Mouse (Mus musculus): ENCODE measurements at regions not wholly inside any gene's neighbourhood (a gene's known extent, or its start where the extent isn't known, plus 50 kb on each side); places are given as distances from the start of the nearest gene placed in this dataset.

- DNase-seq, result no peak
These were observed 322.0 kb upstream of the Zeb2 start for GRCm38 (mm10) chr2:45439146-45439545.

DNA sequence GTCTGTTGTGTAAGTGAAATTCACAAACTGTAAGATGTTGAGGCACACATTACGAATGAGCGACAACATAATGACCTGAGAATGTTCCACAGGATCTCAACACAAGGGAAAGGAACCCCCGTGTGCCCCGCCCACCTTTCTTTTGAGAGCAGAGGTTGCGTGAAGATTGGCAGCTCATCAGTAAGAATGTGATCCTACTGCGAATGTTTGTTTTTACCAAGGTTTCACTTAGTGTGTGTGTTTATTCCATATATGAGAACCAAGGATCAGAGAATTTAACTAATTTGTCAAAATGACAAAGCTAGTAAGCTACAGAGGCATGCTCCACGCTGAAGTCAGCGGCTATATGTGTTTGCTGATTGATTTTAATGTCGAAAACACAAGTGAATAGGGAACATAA is 321.5 kb upstream of the Zeb2 start:
- no peak for DNase-seq

DNA sequence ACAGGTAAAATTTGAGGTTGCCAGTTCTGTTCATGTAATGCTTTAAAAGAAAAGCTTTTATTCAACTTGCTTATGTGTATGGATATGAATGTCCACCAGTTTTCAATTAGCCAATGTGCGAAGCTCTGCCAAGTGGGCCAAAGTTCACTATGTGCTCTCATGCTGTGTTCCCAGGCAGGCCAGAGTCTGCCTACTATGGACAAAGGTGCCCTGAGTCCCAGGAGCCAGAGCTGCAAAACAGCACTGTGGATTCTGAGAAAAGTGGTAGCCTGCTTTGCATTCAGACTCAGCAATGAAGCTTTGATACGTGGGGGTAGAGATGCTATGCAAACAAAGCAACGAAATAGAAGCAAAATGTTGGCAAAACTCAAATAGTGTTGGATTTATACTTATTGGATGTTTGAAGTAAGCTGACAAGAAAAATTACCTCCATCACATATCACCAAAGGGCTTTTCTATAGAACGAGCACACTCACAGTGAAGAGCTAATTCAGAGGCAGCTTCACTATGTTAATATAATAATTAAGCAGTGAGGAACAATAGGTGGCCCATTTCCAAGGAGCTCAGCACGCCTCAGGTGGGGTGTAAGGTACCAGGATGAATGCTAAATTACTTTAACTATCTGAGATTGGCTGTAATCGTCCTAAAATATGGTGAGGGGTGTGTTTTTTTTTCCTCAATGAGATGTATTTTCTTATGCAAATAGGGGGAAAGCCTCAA is 318.2 kb upstream of the Zeb2 start:
- DNase-seq, result peak; percentile 88

DNA sequence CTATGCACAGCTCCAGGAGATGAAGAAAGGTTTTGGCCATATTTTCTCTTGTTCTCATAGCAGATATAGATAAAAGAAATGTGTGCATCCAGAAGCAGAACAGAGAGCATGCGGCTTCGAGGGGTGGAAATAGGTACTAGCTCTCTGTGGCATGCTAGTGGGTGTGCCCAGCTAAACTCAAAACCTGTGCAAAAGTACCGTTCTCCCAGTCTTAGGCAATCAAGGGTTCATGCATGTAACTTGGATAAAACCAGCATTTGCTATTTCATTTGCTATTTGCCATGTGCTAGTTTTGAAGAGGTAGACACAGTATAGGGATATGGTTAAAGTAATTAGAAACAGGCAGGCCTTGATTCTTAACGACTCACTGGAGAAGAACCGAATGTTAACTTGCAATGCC is 317.6 kb upstream of the Zeb2 start:
- DNase-seq, result no peak

- no peak for DNase-seq
These were observed 317.0 kb upstream of the Zeb2 start for GRCm38 (mm10) chr2:45434169-45434568.

GRCm38 (mm10) chr2:45431366-45431765 is 314.2 kb upstream of the Zeb2 start:
- no peak for DNase-seq

DNA sequence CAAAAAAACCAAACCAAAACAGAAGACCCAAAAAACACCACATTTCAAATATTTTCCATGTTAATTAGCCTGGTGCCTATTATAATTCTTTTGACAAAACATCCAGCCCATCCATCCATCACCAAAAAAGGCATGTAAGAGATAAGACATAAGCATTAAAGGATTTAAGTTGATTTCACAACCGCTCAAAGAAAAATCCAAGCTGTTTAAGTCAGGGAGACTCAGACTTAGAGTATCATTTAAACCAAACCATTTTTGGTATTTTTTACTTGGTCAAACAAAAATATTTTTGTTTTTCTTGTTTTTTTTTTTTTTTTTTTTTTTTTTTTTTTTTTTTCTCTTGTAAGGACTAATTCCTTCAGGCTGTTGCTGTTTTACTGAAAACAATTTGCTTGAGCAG is 304.6 kb upstream of the Zeb2 start:
- no peak for DNase-seq

- DNase-seq, result no peak
These were observed 290.9 kb upstream of the Zeb2 start for GRCm38 (mm10) chr2:45408136-45408535.

DNA sequence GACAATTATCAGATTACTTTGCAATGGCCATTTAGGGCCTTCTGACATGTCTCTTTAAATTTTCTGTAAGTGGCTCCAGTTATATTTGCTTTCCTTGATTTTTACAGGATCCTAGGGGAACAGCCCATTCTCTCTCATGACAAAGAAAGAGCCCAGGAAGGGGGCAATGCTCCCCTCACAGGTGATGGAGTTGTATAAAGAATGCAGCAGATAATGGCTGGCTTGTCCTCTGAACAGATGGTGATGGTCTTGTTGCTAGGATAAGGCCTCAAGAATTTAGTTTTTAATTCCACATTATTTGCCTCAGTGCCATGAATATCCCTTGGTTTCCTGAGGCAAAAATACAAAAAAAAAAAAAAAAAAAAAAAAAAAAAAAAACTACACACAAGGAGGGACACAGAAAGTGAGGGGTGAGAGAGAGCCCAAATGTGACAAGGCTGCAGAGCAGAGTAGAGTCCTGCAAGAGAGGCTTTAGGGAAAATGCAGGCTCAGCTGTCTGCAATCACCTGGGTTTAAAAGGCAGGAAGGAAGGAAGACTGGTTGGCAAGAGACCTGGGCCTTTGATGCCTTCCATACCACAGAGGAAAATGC is 272.8 kb upstream of the Zeb2 start:
- no peak for DNase-seq

GRCm38 (mm10) chr2:45371268-45371667 is 254.1 kb upstream of the Zeb2 start:
- DNase-seq, result no peak

GRCm38 (mm10) chr2:45370615-45370968 is 253.4 kb upstream of the Zeb2 start:
- DNase-seq, result no peak

DNA sequence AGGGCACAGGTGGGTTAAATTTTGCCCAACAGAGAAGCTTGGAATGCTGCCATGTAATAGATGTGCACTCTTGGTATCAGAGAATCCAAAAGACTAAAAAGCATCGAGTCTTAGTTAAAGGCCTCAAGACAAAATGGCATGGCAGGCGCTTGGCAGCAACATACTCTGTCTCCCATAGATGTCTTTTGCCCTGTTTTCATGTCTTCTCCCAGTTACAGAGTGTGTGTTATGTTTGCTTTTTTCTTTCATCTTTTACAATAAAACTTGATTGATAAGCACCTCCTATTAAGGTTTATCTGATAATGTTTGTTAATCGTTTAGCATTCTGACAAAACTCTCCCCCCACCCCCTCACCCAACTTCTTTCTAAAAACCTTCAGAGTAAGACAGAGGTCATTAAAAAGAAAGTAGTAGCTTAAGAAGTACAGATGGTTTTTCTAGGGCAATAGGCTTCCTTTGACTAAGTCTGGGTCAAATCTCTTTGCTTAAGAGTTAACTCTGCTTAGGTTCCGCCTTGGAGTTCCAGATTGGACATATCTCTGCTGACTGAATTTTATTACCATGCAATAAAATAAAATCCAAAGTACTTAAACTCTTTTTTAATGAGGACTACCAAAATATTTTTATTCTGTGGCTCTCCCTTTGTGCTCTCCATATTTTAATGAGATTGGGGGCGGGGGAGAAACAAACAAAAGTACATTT is 252.9 kb upstream of the Zeb2 start:
- peak; percentile 44 for DNase-seq

GRCm38 (mm10) chr2:45369432-45369831 is 252.2 kb upstream of the Zeb2 start:
- no peak for DNase-seq

- DNase-seq, result no peak
These were observed 250.4 kb upstream of the Zeb2 start for GRCm38 (mm10) chr2:45367436-45368193.

- DNase-seq, result no peak
These were observed 240.1 kb upstream of the Zeb2 start for GRCm38 (mm10) chr2:45357266-45357665.

DNA sequence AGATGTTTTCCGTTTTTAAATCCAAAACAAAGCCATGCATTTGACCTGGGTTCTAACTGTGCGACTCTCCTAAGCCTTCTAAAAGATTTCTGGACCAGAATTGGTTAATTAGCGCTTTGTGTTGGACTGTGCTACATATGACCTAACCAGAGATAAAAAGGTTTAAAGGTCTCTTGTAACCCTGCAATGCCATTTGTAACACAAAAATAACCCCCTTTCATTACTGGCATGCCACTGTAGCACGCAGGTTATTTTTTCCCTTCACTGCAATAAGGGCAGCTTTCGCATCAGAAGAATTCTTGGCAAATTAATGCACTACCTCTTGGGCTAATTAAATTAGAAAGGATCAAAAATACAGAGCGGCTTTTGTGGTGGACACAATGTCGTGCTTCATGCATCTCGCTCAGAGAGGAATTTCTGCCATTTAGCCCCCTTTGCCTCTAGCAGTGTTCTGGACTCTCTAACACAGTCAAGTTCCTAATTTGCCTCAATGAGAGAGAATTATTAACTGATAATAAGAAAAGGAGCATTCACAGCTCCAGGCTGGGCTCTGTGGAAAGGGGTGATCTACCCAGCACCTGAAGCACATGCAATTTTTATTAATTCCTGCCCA is 239.5 kb upstream of the Zeb2 start:
- no peak for DNase-seq

DNA sequence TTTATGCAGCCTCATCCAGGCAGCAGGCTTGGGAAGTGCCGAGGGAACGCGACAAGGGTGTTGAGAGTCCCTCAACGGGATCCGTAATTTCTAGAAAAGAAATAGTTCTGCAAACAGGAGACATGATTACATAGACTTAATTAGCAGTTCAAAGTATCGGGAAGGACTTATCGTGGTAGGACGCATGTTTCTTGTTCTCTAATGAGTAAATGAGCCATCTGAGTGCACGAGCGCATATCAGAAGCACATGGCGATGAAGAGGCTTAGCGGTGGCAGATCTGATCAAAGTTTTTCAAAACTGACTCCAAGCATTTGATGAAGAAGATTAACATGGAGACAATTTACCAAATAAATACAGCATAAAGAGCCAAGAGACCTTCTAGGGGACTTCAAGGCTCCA is 238.8 kb upstream of the Zeb2 start:
- no peak for DNase-seq

DNA sequence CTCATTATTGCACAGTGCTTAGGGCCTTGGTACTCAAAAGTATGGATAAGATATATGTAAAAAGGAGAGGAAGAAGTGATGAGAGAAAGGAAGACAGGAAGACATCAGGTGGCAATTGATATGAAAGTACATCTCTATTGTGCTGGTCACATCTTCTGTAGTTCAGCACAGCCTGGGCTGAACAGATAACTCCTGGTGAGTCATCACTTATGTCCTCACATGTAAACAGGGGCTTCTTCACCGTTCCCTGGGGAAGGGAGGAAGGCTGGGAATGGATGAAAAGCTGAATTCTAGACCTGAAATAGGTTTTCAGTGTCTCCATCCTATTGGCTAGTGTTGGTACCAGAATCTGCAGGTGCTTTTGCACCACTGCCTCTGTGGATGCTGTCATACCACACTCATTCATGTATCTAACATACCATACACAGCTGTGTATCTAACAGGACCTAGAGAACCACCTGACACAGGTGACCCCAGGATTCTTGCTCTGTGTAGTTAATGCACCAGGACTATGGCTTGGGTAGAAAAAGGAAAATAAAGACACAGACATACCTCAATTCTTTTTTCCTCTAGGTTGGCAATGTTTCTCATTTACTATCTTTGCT is 234.4 kb upstream of the Zeb2 start:
- no peak for DNase-seq

- no peak for DNase-seq
These were observed 229.2 kb upstream of the Zeb2 start for GRCm38 (mm10) chr2:45346358-45346757.

DNA sequence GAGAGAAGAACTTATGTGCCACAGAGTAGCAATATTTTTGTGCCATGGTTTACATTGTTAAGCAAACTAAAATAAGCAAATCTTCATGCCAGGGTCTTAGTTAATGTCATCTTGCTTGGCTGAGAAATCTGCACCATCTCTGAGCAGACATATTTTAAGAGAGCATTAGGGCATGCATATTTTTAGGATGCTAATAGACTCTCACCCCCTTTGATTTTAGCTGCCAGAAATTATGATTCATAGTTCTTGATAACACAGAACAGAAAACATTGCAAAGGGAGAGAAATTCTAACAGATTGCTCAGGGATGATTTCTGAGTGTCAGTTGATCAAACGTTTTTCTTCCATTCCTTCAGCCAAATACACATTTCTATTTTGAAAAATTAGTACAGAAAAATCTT is 222.7 kb upstream of the Zeb2 start:
- no peak for DNase-seq

DNA sequence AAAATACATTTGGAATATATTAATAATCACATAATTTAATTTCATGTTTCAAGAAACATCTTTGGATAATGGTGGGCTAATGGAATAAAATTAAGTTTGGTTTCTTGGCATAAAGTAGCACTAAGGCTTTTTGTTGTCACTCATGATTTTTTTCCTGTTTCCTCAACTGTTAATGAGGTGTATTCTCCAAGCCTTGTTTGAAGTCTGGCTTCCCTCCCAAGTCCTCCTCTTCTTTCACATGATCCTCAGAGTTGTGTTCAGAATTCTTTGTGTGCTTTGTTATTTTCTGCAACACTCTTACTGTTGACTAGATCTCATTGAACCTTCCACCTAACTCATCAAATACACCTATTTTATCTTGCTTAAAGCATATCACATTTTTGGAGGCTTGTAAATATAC is 221.6 kb upstream of the Zeb2 start:
- no peak for DNase-seq

DNA sequence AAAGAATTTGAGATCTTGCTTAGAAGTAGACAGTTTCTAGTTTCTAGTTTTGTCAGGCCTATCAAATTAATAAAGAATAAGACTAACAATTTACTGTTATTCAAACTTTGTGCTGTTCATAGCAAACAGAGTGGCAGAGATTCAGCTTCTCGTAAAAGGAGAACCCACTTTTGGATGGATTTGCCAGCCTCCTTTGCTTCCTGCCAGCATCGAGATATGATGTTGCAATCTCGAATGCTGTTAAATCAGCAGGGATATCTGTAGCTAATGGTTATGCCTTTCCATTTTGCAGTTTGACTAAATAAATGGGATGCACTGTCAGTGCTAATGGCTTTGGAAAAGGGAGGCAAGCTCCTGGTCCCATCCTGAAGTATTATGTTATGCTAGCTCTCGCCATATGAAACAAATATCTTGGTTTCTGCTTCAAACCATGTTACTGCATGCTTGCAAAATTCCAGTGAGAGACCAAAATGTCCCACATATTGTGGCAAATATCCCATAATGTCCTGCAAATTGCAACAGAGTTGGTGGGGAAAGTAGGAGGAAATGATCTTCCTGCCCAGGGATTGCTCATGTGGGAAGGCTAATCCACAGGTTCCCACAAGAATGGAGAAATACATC is 199.9 kb upstream of the Zeb2 start:
- no peak for DNase-seq

Measured in kidney, postnatal 14 days (tissue).